Mouse (Mus musculus) left cerebral cortex, adult 2 months (tissue): ENCODE measurements around the gene Gab2. TPM values are rescaled to one million over a fixed set of nuclear protein-coding genes. Genes with fewer than 3 reads are reported as not detected.

ENCODE experiments used
- DNase-seq, 2 experiments: peaks; one replicate each; pipeline ENCODE4 v3.0.0; 2021 to 2022; ENCODE audit warnings: low spot score in 2 of 2, mixed read lengths in 1 of 2; ENCODE audit errors: extremely low spot score in 1 of 2
- H3K27ac ChIP-seq: fragments of 200-600 bp; 2 replicates; pipeline ENCODE4 v1.8.1; 2022
- H3K4me3 ChIP-seq: fragments of 200-600 bp; 2 replicates; pipeline ENCODE4 v1.8.1; 2022
- CTCF ChIP-seq: fragments of 200-600 bp; IDR thresholded peaks from 2 replicates; pipeline ENCODE4 v1.8.1; 2022; ENCODE audit warnings: antibody characterized with exemption, mild to moderate bottlenecking, moderate library complexity
- intact Hi-C: fragments of 180-260 bp; cut with DNase I; formaldehyde crosslinking; loops from one replicate; pipeline ENCODE4 v1.15.1; 2025
- total RNA-seq, 2 experiments: library from RNA; stranded (reverse); gene quantifications; 2 replicates each; pipeline ENCODE4 v1.2.3; 2021

The Gab2 gene
- total RNA-seq, 2 experiments from 2014 or later: 14.3 to 14.4 TPM

DNA sequence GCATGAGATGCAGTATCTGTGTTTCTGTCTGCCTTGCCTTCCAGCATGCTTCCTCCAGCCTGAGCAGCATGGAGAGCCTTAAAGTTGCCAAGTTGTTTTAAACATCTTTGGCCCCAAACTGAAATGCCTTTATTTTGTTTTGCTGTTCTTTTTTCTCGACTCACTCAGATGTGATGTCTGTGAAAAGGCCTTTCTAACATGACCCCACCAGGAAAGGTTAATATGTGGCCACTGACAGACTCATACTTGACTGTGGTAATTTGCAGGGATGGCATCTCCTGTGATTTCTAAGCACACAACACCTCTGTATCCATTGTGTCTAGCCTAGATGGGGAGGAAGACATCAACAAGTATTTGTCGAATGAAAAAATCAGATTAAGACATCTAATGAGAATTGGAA, 215.6 kb downstream of the Gab2 start:
- H3K27ac ChIP-seq: no peak overlapping the region
- TF ChIP-seq CTCF: no peak
- DNase-seq: no peak
- intact Hi-C loops: loop anchor here (1.0 kb wide), 2 partner anchors 218 to 327 kb away; no protein-coding TSS in a partner anchor
- H3K4me3 ChIP-seq: no peak overlapping the region

DNA sequence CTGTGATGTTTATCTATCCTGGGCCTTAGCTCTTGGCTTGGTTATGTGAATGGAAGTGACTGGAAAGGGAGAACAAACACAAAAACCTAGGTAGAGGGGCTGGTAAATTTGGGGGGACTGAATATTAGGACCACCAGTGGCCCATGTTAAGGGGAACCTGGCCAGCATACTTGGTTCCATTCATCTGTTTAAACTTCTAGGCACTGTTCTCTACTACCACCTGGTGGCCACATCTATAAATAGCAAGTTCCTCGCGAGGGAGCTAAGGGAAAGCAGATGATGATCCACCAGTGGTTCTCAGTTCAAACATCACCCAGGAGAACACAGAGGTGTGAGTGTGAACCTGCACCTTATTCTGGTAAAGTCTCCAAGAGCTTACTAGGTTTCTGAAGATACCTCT, 216.1 kb downstream of the Gab2 start:
- H3K27ac ChIP-seq: no peak overlapping the region
- intact Hi-C loops: loop anchor here (1.0 kb wide), 2 partner anchors 218 to 327 kb away; no protein-coding TSS in a partner anchor
- peak; percentile 70 to 71 for DNase-seq

GRCm38 (mm10) chr7:97298279-97298678, 216.9 kb downstream of the Gab2 start:
- Histone ChIP-seq H3K4me3 (no peak overlapping the region), H3K27ac (no peak overlapping the region)
- intact Hi-C loops: no loop called here
- DNase-seq: no peak
- no peak for TF ChIP-seq CTCF

More for the DNA sequence above, 216.1 kb downstream of the Gab2 start:
- TF ChIP-seq CTCF: peak; percentile 91
- no peak overlapping the region for H3K4me3 ChIP-seq

DNA sequence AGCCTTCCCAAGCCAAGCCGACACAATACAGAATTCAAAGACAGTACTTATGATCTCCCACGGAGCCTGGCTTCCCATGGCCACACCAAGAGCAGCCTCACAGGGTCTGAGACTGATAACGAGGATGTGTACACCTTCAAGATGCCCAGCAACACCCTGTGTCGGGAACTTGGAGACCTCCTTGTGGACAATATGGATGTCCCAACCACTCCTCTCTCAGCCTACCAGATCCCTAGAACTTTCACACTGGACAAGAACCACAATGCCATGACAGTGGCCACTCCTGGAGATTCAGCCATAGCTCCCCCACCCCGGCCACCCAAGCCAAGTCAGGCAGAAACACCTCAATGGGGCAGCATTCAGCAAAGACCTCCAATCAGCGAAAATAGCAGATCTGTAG, 217.6 kb downstream of the Gab2 start:
- intact Hi-C loops: no loop called here
- no peak overlapping the region for H3K4me3 ChIP-seq
- no peak for DNase-seq
- H3K27ac ChIP-seq: no peak overlapping the region
- TF ChIP-seq CTCF: no peak

DNA sequence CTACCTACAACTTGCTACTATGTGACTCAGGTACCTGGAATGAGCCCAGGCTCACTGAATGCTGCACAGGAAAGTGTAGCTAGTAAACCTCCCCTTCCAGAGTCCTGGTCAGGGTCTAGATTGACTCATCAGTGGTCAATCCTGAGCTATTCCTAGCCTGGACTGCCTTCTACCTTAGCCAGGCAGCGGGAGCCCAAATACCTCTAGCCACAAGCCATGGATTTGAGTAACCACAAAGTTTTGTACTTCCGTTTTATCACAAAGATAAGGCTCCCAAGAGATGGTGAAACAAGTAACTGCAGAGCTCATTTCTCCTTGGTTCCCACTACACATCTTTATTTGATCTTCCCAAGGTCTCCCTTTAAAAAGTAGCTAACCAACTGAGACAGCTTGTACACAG, 219.5 kb downstream of the Gab2 start:
- H3K27ac ChIP-seq: no peak overlapping the region
- no peak for DNase-seq
- H3K4me3 ChIP-seq: no peak overlapping the region
- TF ChIP-seq CTCF: no peak
- intact Hi-C loops: no loop called here

DNA sequence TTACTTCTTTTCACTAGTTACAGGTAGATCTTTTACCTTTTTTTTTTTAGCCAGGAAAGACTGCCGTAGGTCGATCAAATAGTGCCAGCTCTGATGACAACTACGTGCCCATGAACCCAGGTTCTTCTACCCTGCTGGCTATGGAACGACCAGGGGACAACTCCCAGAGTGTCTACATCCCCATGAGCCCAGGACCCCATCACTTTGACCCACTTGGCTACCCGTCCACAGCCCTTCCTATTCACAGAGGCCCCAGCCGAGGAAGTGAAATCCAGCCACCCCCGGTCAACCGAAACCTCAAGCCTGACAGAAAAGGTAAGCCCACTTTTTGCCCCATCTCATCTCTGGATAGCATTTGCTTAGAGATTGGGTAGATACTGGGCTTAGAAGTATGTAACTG, 219.9 kb downstream of the Gab2 start:
- no peak for TF ChIP-seq CTCF
- no peak overlapping the region for H3K27ac ChIP-seq
- no peak overlapping the region for H3K4me3 ChIP-seq
- DNase-seq: no peak
- intact Hi-C loops: no loop called here

DNA sequence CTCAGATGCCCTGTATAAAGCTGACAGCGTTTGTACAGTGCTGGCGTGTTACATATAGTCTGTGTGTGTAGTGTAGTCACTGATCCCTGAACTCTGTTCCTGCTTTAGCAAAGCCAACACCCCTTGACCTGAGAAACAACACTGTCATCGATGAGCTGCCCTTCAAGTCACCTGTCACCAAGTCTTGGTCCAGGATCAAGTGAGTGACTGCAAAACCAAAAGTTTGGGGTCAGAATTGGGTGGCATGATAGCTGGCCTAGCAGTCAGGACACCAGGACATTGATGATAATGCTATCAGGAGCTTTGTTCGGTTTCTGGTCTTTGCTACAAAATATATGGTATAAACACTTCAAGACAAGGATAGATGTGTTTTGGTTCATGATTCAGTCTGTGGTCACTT, 220.9 kb downstream of the Gab2 start:
- TF ChIP-seq CTCF: no peak
- DNase-seq: no peak
- intact Hi-C loops: no loop called here
- H3K4me3 ChIP-seq: no peak overlapping the region
- no peak overlapping the region for H3K27ac ChIP-seq

DNA sequence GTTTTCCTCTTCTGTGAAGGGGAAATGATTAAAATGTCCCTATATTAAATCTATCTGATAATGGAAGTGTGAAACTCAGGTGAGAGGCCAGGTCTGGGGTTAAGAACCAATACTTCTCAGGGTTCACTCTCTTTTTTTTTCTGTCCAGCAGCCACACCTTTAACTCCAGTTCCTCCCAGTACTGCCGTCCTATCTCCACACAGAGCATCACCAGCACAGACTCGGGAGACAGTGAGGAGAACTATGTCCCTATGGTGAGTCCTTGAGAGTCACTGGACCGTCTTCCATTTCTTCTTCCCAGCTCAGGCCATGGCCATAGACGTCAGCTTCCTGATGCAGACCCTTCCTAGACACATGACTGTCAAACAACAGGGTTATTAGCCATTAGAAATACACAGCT, 221.5 kb downstream of the Gab2 start:
- H3K4me3 ChIP-seq: no peak overlapping the region
- TF ChIP-seq CTCF: no peak
- no peak for DNase-seq
- intact Hi-C loops: no loop called here
- H3K27ac ChIP-seq: no peak overlapping the region

GRCm38 (mm10) chr7:97303614-97304013, 222.2 kb downstream of the Gab2 start:
- intact Hi-C loops: no loop called here
- DNase-seq: no peak
- no peak overlapping the region for H3K4me3 ChIP-seq
- TF ChIP-seq CTCF: no peak
- no peak overlapping the region for H3K27ac ChIP-seq

DNA sequence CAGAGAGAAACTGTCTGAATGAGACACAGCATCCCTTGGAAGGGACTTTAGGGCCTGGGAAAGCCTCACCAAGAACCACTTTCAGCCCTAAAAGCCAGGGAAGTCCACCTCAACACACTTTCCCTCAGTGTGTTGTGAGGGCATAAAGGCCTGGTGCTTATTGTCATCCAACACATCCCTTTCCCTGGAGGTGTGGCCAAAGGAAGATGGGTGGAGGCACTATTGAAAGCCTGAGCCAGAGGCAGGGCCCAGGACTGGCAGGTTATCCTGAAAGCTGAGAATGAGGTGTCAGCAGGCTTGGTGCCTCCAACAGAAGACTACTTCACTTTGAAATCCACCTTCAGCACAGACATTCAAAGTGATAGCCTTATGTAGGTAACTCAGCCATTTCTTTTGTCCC, 223.1 kb downstream of the Gab2 start:
- DNase-seq: no peak
- Histone ChIP-seq H3K4me3 (no peak overlapping the region), H3K27ac (no peak overlapping the region)
- intact Hi-C loops: no loop called here
- TF ChIP-seq CTCF: no peak

GRCm38 (mm10) chr7:97305206-97305605, 223.8 kb downstream of the Gab2 start:
- no peak for TF ChIP-seq CTCF
- intact Hi-C loops: no loop called here
- peak in 1 of 2 experiments; percentile 6 for DNase-seq
- H3K27ac ChIP-seq: no peak overlapping the region
- H3K4me3 ChIP-seq: no peak overlapping the region

DNA sequence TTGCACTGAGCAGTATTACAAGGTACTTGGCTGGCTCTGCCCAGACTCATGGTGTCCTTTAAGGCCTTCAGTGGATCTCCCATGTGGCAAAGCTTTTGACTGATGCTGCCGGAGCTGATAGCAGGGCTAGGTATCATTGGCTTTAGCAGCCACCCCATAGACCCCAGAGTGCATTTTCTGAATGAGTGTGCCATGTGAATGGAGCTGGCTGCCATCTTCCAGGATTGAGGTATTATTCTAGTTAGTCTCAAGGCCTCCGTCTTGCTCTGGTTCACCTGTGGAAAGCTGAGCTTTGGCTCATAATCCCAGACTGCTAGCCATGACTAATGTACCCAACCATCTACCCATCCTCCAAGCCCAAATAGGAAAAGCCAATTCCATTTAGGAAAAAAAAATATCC, 225.4 kb downstream of the Gab2 start:
- intact Hi-C loops: no loop called here
- peak in 1 of 2 experiments; percentile 5 for DNase-seq
- no peak overlapping the region for H3K27ac ChIP-seq
- TF ChIP-seq CTCF: no peak
- no peak overlapping the region for H3K4me3 ChIP-seq

GRCm38 (mm10) chr7:97307546-97307945, 226.2 kb downstream of the Gab2 start:
- DNase-seq: peak in 1 of 2 experiments; percentile 6
- Histone ChIP-seq H3K27ac (no peak overlapping the region), H3K4me3 (no peak overlapping the region)
- intact Hi-C loops: no loop called here
- TF ChIP-seq CTCF: no peak
